Mouse (Mus musculus): ENCODE data around the gene Atg9b. TPM values are rescaled to one million over a fixed set of nuclear protein-coding genes. Genes with fewer than 3 reads are reported as not detected.

Gene Atg9b
- polyA plus RNA-seq, 1 experiment from 2014 or later: 0.75 TPM

- H3K9me3 ChIP-seq (ENCODE audit: control insufficient read depth, low read length): no peaks in the 10 kb centered on the region
- H3K4me3 ChIP-seq (ENCODE audit: low read depth, low read length): no peak overlapping the region
- no peaks in the 10 kb centered on the region for H3K36me3 ChIP-seq (ENCODE audit: control insufficient read depth, insufficient read depth, low read length)
- peaks cover 22% of the 10 kb centered on the region for H3K4me1 ChIP-seq (replicated peaks; ENCODE audit: control insufficient read depth, insufficient read depth, low read length)
- no peak overlapping the region for H3K9ac ChIP-seq (ENCODE audit: low read depth, low read length)
- ATAC-seq (replicated peaks; ENCODE audit: low FRiP score): no peak
- no peak overlapping the region for H3K4me2 ChIP-seq
- peaks cover 66% of the 10 kb centered on the region for H3K27me3 ChIP-seq (replicated peaks; ENCODE audit: control insufficient read depth, insufficient read depth, low read length)
- WGBS: 30% methylated on average over 4 of the region's 4 CpGs
- H3K27ac ChIP-seq (ENCODE audit: low read depth, low read length): no peak overlapping the region
- no peak for DNase-seq (ENCODE audit: low spot score)
These were observed 38.6 kb downstream of the Atg9b start for GRCm38 (mm10) chr5:24353327-24353726.

- DNase-seq (ENCODE audit: low spot score) (peak; percentile 74), ATAC-seq (replicated peaks; ENCODE audit: low FRiP score) (peak; percentile 35; the same call in 1 of the 2 replicates)
- no peaks in the 10 kb centered on the region for H3K9me3 ChIP-seq (ENCODE audit: control insufficient read depth, low read length)
- H3K36me3 ChIP-seq (ENCODE audit: control insufficient read depth, insufficient read depth, low read length): no peaks in the 10 kb centered on the region
- H3K4me1 ChIP-seq (replicated peaks; ENCODE audit: control insufficient read depth, insufficient read depth, low read length): peaks cover 30% of the 10 kb centered on the region
- H3K27ac ChIP-seq (ENCODE audit: low read depth, low read length): peak overlapping the region; percentile 49; the same call in 1 of the 2 replicates
- H3K4me2 ChIP-seq: peak overlapping the region; percentile 88
- no peak overlapping the region for H3K9ac ChIP-seq (ENCODE audit: low read depth, low read length)
- H3K4me3 ChIP-seq (ENCODE audit: low read depth, low read length): peak overlapping the region; percentile 63
- WGBS: 2% methylated on average over 24 of the region's 24 CpGs
- H3K27me3 ChIP-seq (replicated peaks; ENCODE audit: control insufficient read depth, insufficient read depth, low read length): peaks cover 75% of the 10 kb centered on the region
These were observed 39.6 kb downstream of the Atg9b start for GRCm38 (mm10) chr5:24352251-24352859.

- DNase-seq (ENCODE audit: low spot score) (peak; percentile 83), ATAC-seq (replicated peaks; ENCODE audit: low FRiP score) (peak; percentile 70)
- Histone ChIP-seq H3K9ac (ENCODE audit: low read depth, low read length) (no peak overlapping the region), H3K4me1 (replicated peaks; ENCODE audit: control insufficient read depth, insufficient read depth, low read length) (peaks cover 34% of the 10 kb centered on the region), H3K4me2 (peak overlapping the region; percentile 88), H3K27me3 (replicated peaks; ENCODE audit: control insufficient read depth, insufficient read depth, low read length) (peaks cover 78% of the 10 kb centered on the region), H3K36me3 (ENCODE audit: control insufficient read depth, insufficient read depth, low read length) (no peaks in the 10 kb centered on the region), H3K4me3 (ENCODE audit: low read depth, low read length) (peak overlapping the region; percentile 63), H3K27ac (ENCODE audit: low read depth, low read length) (peak overlapping the region; percentile 49; the same call in 1 of the 2 replicates), H3K9me3 (ENCODE audit: control insufficient read depth, low read length) (no peaks in the 10 kb centered on the region)
- under 1% methylated on average over 41 of the region's 41 CpGs for WGBS
These were observed 40.2 kb downstream of the Atg9b start for GRCm38 (mm10) chr5:24351701-24352171.

GRCm38 (mm10) chr5:24351278-24351677 is 40.7 kb downstream of the Atg9b start, which contains the start of gene Kcnh2:
TSS of gene Kcnh2 (minus strand) at chr5:24351604.
- H3K9ac ChIP-seq (ENCODE audit: low read depth, low read length): peak within 1 kb of the TSS; percentile 59
- H3K4me3 ChIP-seq (ENCODE audit: low read depth, low read length): peak within 1 kb of the TSS; percentile 63
- peak within 1 kb of the TSS; percentile 88 for H3K4me2 ChIP-seq
- ATAC-seq (replicated peaks; ENCODE audit: low FRiP score) (0 out of 2 replicates have a peak, but pooled peaks have one; percentile 6), DNase-seq (ENCODE audit: low spot score) (no peak)
- peak within 1 kb of the TSS; percentile 49; the same call in 1 of the 2 replicates for H3K27ac ChIP-seq (ENCODE audit: low read depth, low read length)
- peaks cover 78% of the 10 kb centered on the region for H3K27me3 ChIP-seq (replicated peaks; ENCODE audit: control insufficient read depth, insufficient read depth, low read length)
- H3K9me3 ChIP-seq (ENCODE audit: control insufficient read depth, low read length): no peaks in the 10 kb centered on the region
- peaks cover 34% of the 10 kb centered on the region for H3K4me1 ChIP-seq (replicated peaks; ENCODE audit: control insufficient read depth, insufficient read depth, low read length)
- 0% methylated on average over 44 of the region's 53 CpGs for WGBS
- no peaks in the 10 kb centered on the region for H3K36me3 ChIP-seq (ENCODE audit: control insufficient read depth, insufficient read depth, low read length)

GRCm38 (mm10) chr5:24350531-24351250 is 41.3 kb downstream of the Atg9b start:
- peaks cover 34% of the 10 kb centered on the region for H3K4me1 ChIP-seq (replicated peaks; ENCODE audit: control insufficient read depth, insufficient read depth, low read length)
- no peaks in the 10 kb centered on the region for H3K36me3 ChIP-seq (ENCODE audit: control insufficient read depth, insufficient read depth, low read length)
- H3K4me3 ChIP-seq (ENCODE audit: low read depth, low read length): peak overlapping the region; percentile 63
- no peaks in the 10 kb centered on the region for H3K9me3 ChIP-seq (ENCODE audit: control insufficient read depth, low read length)
- 40% methylated on average over 15 of the region's 15 CpGs for WGBS
- H3K27me3 ChIP-seq (replicated peaks; ENCODE audit: control insufficient read depth, insufficient read depth, low read length): peaks cover 78% of the 10 kb centered on the region
- peak overlapping the region; percentile 88 for H3K4me2 ChIP-seq
- no peak for DNase-seq (ENCODE audit: low spot score)
- H3K9ac ChIP-seq (ENCODE audit: low read depth, low read length): peak overlapping the region; percentile 59
- no peak for ATAC-seq (replicated peaks; ENCODE audit: low FRiP score)
- no peak overlapping the region for H3K27ac ChIP-seq (ENCODE audit: low read depth, low read length)

- DNase-seq (ENCODE audit: low spot score) (no peak), ATAC-seq (replicated peaks; ENCODE audit: low FRiP score) (no peak)
- no peaks in the 10 kb centered on the region for H3K36me3 ChIP-seq (ENCODE audit: control insufficient read depth, insufficient read depth, low read length)
- H3K9ac ChIP-seq (ENCODE audit: low read depth, low read length): no peak overlapping the region
- no peak overlapping the region for H3K27ac ChIP-seq (ENCODE audit: low read depth, low read length)
- H3K4me2 ChIP-seq: peak overlapping the region; percentile 88; the same call in 1 of the 2 replicates
- H3K9me3 ChIP-seq (ENCODE audit: control insufficient read depth, low read length): no peaks in the 10 kb centered on the region
- H3K27me3 ChIP-seq (replicated peaks; ENCODE audit: control insufficient read depth, insufficient read depth, low read length): peaks cover 77% of the 10 kb centered on the region
- H3K4me1 ChIP-seq (replicated peaks; ENCODE audit: control insufficient read depth, insufficient read depth, low read length): peaks cover 34% of the 10 kb centered on the region
- WGBS: 73% methylated on average over 3 of the region's 3 CpGs
- H3K4me3 ChIP-seq (ENCODE audit: low read depth, low read length): peak overlapping the region; percentile 63; the same call in 1 of the 2 replicates
These were observed 41.9 kb downstream of the Atg9b start for GRCm38 (mm10) chr5:24350073-24350472.

- ATAC-seq (replicated peaks; ENCODE audit: low FRiP score) (no peak), DNase-seq (ENCODE audit: low spot score) (no peak)
- 2% methylated on average over 30 of the region's 30 CpGs for WGBS
- Histone ChIP-seq H3K36me3 (ENCODE audit: control insufficient read depth, insufficient read depth, low read length) (no peaks in the 10 kb centered on the region), H3K27me3 (replicated peaks; ENCODE audit: control insufficient read depth, insufficient read depth, low read length) (peaks cover 62% of the 10 kb centered on the region), H3K4me2 (peak overlapping the region; percentile 94), H3K4me1 (replicated peaks; ENCODE audit: control insufficient read depth, insufficient read depth, low read length) (peaks cover 47% of the 10 kb centered on the region), H3K4me3 (ENCODE audit: low read depth, low read length) (peak overlapping the region; percentile 55), H3K9me3 (ENCODE audit: control insufficient read depth, low read length) (no peaks in the 10 kb centered on the region), H3K9ac (ENCODE audit: low read depth, low read length) (no peak overlapping the region; the same call in 1 of the 2 replicates), H3K27ac (ENCODE audit: low read depth, low read length) (no peak overlapping the region)
These were observed 43.4 kb downstream of the Atg9b start for GRCm38 (mm10) chr5:24348546-24348945.

GRCm38 (mm10) chr5:24348128-24348527 is 43.8 kb downstream of the Atg9b start:
- Histone ChIP-seq H3K9me3 (ENCODE audit: control insufficient read depth, low read length) (no peaks in the 10 kb centered on the region), H3K36me3 (ENCODE audit: control insufficient read depth, insufficient read depth, low read length) (no peaks in the 10 kb centered on the region), H3K4me3 (ENCODE audit: low read depth, low read length) (peak overlapping the region; percentile 55), H3K4me1 (replicated peaks; ENCODE audit: control insufficient read depth, insufficient read depth, low read length) (peaks cover 51% of the 10 kb centered on the region), H3K4me2 (peak overlapping the region; percentile 94), H3K9ac (ENCODE audit: low read depth, low read length) (no peak overlapping the region; the same call in 1 of the 2 replicates), H3K27me3 (replicated peaks; ENCODE audit: control insufficient read depth, insufficient read depth, low read length) (peaks cover 60% of the 10 kb centered on the region), H3K27ac (ENCODE audit: low read depth, low read length) (no peak overlapping the region)
- under 1% methylated on average over 41 of the region's 41 CpGs for WGBS
- DNase-seq (ENCODE audit: low spot score) (peak; percentile 83), ATAC-seq (replicated peaks; ENCODE audit: low FRiP score) (peak; percentile 48)
